Mouse (Mus musculus): ENCODE measurements around the gene Plagl2. TPM values are rescaled to one million over a fixed set of nuclear protein-coding genes. Genes with fewer than 3 reads are reported as not detected.

Plagl2 gene
- polyA plus RNA-seq, 1 experiment from 2014 or later: 30.5 TPM

Other genes with a start within 250 kb of the Plagl2 start
- gene Pdrg1, start 226.0 kb downstream of the Plagl2 start, polyA plus RNA-seq (2016; fragmentation: Nextera tagmentation; extraction: Ambion mirVana): 88.5 and 90.8 TPM in 2 replicates
- gene Xkr7, start 209.6 kb downstream of the Plagl2 start, polyA plus RNA-seq (2016; fragmentation: Nextera tagmentation; extraction: Ambion mirVana): 0.14 and 0.20 TPM in 2 replicates
- gene Ccm2l, start 175.5 kb downstream of the Plagl2 start, polyA plus RNA-seq (2016; fragmentation: Nextera tagmentation; extraction: Ambion mirVana): 0.83 and 0.84 TPM in 2 replicates
- gene Hck, start 133.0 kb downstream of the Plagl2 start, polyA plus RNA-seq (2016; fragmentation: Nextera tagmentation; extraction: Ambion mirVana): 0.92 and 1.5 TPM in 2 replicates
- 65.3 and 66.0 TPM in 2 replicates for gene Tm9sf4, start 80.1 kb downstream of the Plagl2 start, polyA plus RNA-seq (2016; fragmentation: Nextera tagmentation; extraction: Ambion mirVana)
- gene Tspyl3, start 16.0 kb downstream of the Plagl2 start, polyA plus RNA-seq (2016; fragmentation: Nextera tagmentation; extraction: Ambion mirVana): 5.0 and 5.4 TPM in 2 replicates
- 5.9 and 6.4 TPM in 2 replicates for gene Pofut1, start 107 bp upstream of the Plagl2 start, polyA plus RNA-seq (2016; fragmentation: Nextera tagmentation; extraction: Ambion mirVana)
- 6.2 and 6.9 TPM in 2 replicates for gene Kif3b, start 50.0 kb upstream of the Plagl2 start, polyA plus RNA-seq (2016; fragmentation: Nextera tagmentation; extraction: Ambion mirVana)
- gene Asxl1, start 104.4 kb upstream of the Plagl2 start, polyA plus RNA-seq (2016; fragmentation: Nextera tagmentation; extraction: Ambion mirVana): 13.1 and 14.2 TPM in 2 replicates

All from forebrain, embryonic 10.5 days (tissue).